Mouse (Mus musculus) liver, postnatal 0 days (tissue): ENCODE measurements around the gene Wdr82.
A peak's percentile ranks its signal among the peaks of the same experiment; 100 is the strongest.

ENCODE experiments used
- CTCF ChIP-seq: sonication (generic); IDR thresholded peaks from 2 replicates; pipeline ENCODE4 v1.5.1; 2016; ENCODE audit warnings: antibody characterized with exemption, low read depth
- EP300 ChIP-seq: IDR thresholded peaks from 2 replicates; pipeline ENCODE4 v1.6.1; 2016; ENCODE audit warnings: antibody characterized with exemption, low read depth, mild to moderate bottlenecking

- peak; percentile 40 for TF ChIP-seq CTCF
- TF ChIP-seq EP300: no peak
Observed at GRCm38 (mm10) chr9:106226151-106226682, 55.5 kb downstream of the Wdr82 start.
